Mouse (Mus musculus): ENCODE measurements around the gene Vmn2r3.
"Not testable (repeated sequence)": the region's sequence is repeated elsewhere in the genome, so short reads cannot be mapped to it uniquely, and the experiment has no call there.

The Vmn2r3 gene

GRCm38 (mm10) chr3:64289609-64290008 is at the start of gene Vmn2r3:
Vmn2r3 (minus strand) TSS chr3:64289709.
- no peak for DNase-seq (ENCODE audit: low read depth)

- DNase-seq (ENCODE audit: low read depth), result no peak
Measured at GRCm38 (mm10) chr3:64332548-64332947, 43.0 kb upstream of the Vmn2r3 start.

- DNase-seq (ENCODE audit: low read depth), result no peak
Measured at GRCm38 (mm10) chr3:64321824-64322223, 32.3 kb upstream of the Vmn2r3 start.

GRCm38 (mm10) chr3:64306799-64307198 is 17.3 kb upstream of the Vmn2r3 start:
- DNase-seq (ENCODE audit: low read depth), result no peak

GRCm38 (mm10) chr3:64265762-64266112 is 23.8 kb downstream of the Vmn2r3 start:
- no peak for DNase-seq (ENCODE audit: low read depth)

- DNase-seq (ENCODE audit: low read depth), result not testable (repeated sequence)
Measured at GRCm38 (mm10) chr3:64265056-64265761, 24.3 kb downstream of the Vmn2r3 start.

- no peak for DNase-seq (ENCODE audit: low read depth)
Measured at GRCm38 (mm10) chr3:64259582-64259981, 29.9 kb downstream of the Vmn2r3 start.

- no peak for DNase-seq (ENCODE audit: low read depth)
Measured at GRCm38 (mm10) chr3:64251646-64252045, 37.9 kb downstream of the Vmn2r3 start.

GRCm38 (mm10) chr3:64250461-64250860 is 39.0 kb downstream of the Vmn2r3 start:
- not testable (repeated sequence) for DNase-seq (ENCODE audit: low read depth)

- DNase-seq (ENCODE audit: low read depth), result not testable (repeated sequence)
Measured at GRCm38 (mm10) chr3:64235459-64235858, 54.0 kb downstream of the Vmn2r3 start.

GRCm38 (mm10) chr3:64233655-64234054 is 55.9 kb downstream of the Vmn2r3 start:
- not testable (repeated sequence) for DNase-seq (ENCODE audit: low read depth)

GRCm38 (mm10) chr3:64227243-64227642 is 62.3 kb downstream of the Vmn2r3 start:
- DNase-seq (ENCODE audit: low read depth), result no peak

All from fibroblast of lung, adult 2 months (primary cell).